In genomic region chr13:67360131-67360744, GRCm38 (mm10) we compare ENCODE assay signal across 7 mouse cellular contexts. TPM values are rescaled to one million over a fixed set of nuclear protein-coding genes. Genes with fewer than 3 reads are reported as not detected.
DNase-seq lines count a peak whose midpoint lies in the region; ATAC-seq and TF ChIP-seq lines count a peak whose summit lies in the region.

TSS of gene Gm28044 (minus strand) at chr13:67360536.
TSS of gene Zfp953 (minus strand) at chr13:67360605.

- intact Hi-C loops in left cerebral cortex, postnatal 4 days (cut with DNase I) = no loop called here

- peak within 1 kb of the TSS; percentile 67 for H3K4me2 ChIP-seq in intestine, postnatal 0 days (replicated peaks; ENCODE audit: low read depth)
- peak within 1 kb of the TSS; percentile 61 for H3K4me2 ChIP-seq in midbrain, embryonic 12.5 days (replicated peaks)

- no peak for TF ChIP-seq POLR2A in small intestine, adult 2 months (IDR thresholded peaks at IDR 0.05; ENCODE audit: low read depth, low read length)

- DNase-seq in adrenal gland, postnatal 10 days = peak; percentile 93
- peak; percentile 79 for DNase-seq in embryonic facial prominence, embryonic 10.5 days (ENCODE audit: low spot score)
- peak; percentile 77 for DNase-seq in gonadal fat pad, adult 2 months (ENCODE audit: low read depth)
- peak; percentile 76 for DNase-seq in left cerebral cortex, postnatal 4 days

- WGBS in embryonic facial prominence, embryonic 10.5 days = under 1% methylated on average over 15 of the region's 15 CpGs
- WGBS in intestine, postnatal 0 days = under 1% methylated on average over 15 of the region's 15 CpGs
- WGBS in midbrain, embryonic 12.5 days = under 1% methylated on average over 15 of the region's 15 CpGs
- 1% methylated on average over 15 of the region's 15 CpGs for WGBS in small intestine, adult 2 months

- H3K27me3 ChIP-seq in embryonic facial prominence, embryonic 10.5 days (replicated peaks; ENCODE audit: low read depth, poor library complexity, severe bottlenecking) = no peaks in the 10 kb centered on the region
- H3K27me3 ChIP-seq in intestine, postnatal 0 days (replicated peaks; ENCODE audit: control insufficient read depth, insufficient read depth, low read length) = no peaks in the 10 kb centered on the region
- H3K27me3 ChIP-seq in midbrain, embryonic 12.5 days = no peaks in the 10 kb centered on the region
- H3K27me3 ChIP-seq in small intestine, adult 2 months (ENCODE audit: control insufficient read depth, insufficient read depth, low read length) = no peaks in the 10 kb centered on the region

- H3K36me3 ChIP-seq in embryonic facial prominence, embryonic 10.5 days (replicated peaks) = no peaks in the 10 kb centered on the region
- H3K36me3 ChIP-seq in intestine, postnatal 0 days (ENCODE audit: control insufficient read depth, insufficient read depth) = no peaks in the 10 kb centered on the region
- no peaks in the 10 kb centered on the region for H3K36me3 ChIP-seq in midbrain, embryonic 12.5 days
- H3K36me3 ChIP-seq in small intestine, adult 2 months (ENCODE audit: control insufficient read depth, insufficient read depth, low read length) = no peaks in the 10 kb centered on the region

- H3K4me3 ChIP-seq in embryonic facial prominence, embryonic 10.5 days = peak within 1 kb of the TSS; percentile 76
- peak within 1 kb of the TSS; percentile 78 for H3K4me3 ChIP-seq in intestine, postnatal 0 days (ENCODE audit: low read depth, low read length)
- peak within 1 kb of the TSS; percentile 76 for H3K4me3 ChIP-seq in midbrain, embryonic 12.5 days
- peak within 1 kb of the TSS; percentile 69 for H3K4me3 ChIP-seq in small intestine, adult 2 months (ENCODE audit: low read depth, low read length)

- peak within 1 kb of the TSS; percentile 55 for H3K9ac ChIP-seq in intestine, postnatal 0 days (ENCODE audit: low read depth, low read length)
- peak within 1 kb of the TSS; percentile 53 for H3K9ac ChIP-seq in midbrain, embryonic 12.5 days (replicated peaks)

- H3K9me3 ChIP-seq in embryonic facial prominence, embryonic 10.5 days = no peaks in the 10 kb centered on the region
- H3K9me3 ChIP-seq in intestine, postnatal 0 days (ENCODE audit: control insufficient read depth) = no peaks in the 10 kb centered on the region
- no peaks in the 10 kb centered on the region for H3K9me3 ChIP-seq in midbrain, embryonic 12.5 days

- peak; percentile 62 for TF ChIP-seq CTCF in intestine, postnatal 0 days (IDR thresholded peaks at IDR 0.05; ENCODE audit: low read depth)
- no peak; the same call in 1 of the 2 replicates for TF ChIP-seq CTCF in small intestine, adult 2 months (IDR thresholded peaks at IDR 0.05; ENCODE audit: extremely low read depth, insufficient read length, insufficient replicate concordance, low read depth, low read length)

- H3K27ac ChIP-seq in embryonic facial prominence, embryonic 10.5 days (replicated peaks) = peak within 1 kb of the TSS; percentile 83
- peak within 1 kb of the TSS; percentile 67 for H3K27ac ChIP-seq in intestine, postnatal 0 days (ENCODE audit: low read depth, low read length)
- H3K27ac ChIP-seq in midbrain, embryonic 12.5 days (replicated peaks) = no peak within 1 kb of the TSS
- peak within 1 kb of the TSS; percentile 52 for H3K27ac ChIP-seq in small intestine, adult 2 months (ENCODE audit: insufficient read depth, low read depth, low read length)

- ATAC-seq in intestine, postnatal 0 days = peak; percentile 96
- ATAC-seq in midbrain, embryonic 12.5 days (ENCODE audit: low FRiP score, low read depth) = peak; percentile 95

- peaks cover 6% of the 10 kb centered on the region; the same call in 1 of the 2 replicates for H3K4me1 ChIP-seq in embryonic facial prominence, embryonic 10.5 days
- H3K4me1 ChIP-seq in intestine, postnatal 0 days (replicated peaks; ENCODE audit: control insufficient read depth, insufficient read depth, low read length) = peaks cover 5% of the 10 kb centered on the region; the same call in 1 of the 2 replicates
- peaks cover 7% of the 10 kb centered on the region; the same call in 1 of the 2 replicates for H3K4me1 ChIP-seq in midbrain, embryonic 12.5 days
- no peaks in the 10 kb centered on the region for H3K4me1 ChIP-seq in small intestine, adult 2 months (ENCODE audit: control insufficient read depth, insufficient read depth, insufficient read length, low read length)

RNA-seq across cellular contexts. Expression of gene Gm28044, which starts in this region (rescaled TPM):
- 1 to 10 TPM in 1 of 2 experiments, not detected in 1; 1.9 TPM for total RNA-seq in adrenal gland, postnatal 10 days (2021)
- polyA plus RNA-seq in embryonic facial prominence, embryonic 10.5 days (2016; fragmentation: Nextera tagmentation; extraction: Ambion mirVana) = 0.52 TPM in 1 of 2 replicates, not detected in the other
- polyA plus RNA-seq in gonadal fat pad, adult 2 months (2012; rRNA removed) = 0.39 and 0.44 TPM in 2 replicates
- 0.26 TPM in 1 of 2 replicates, not detected in the other for polyA plus RNA-seq in intestine, postnatal 0 days (2015; fragmentation: Nextera tagmentation; extraction: Ambion mirVana)
- not detected for total RNA-seq in left cerebral cortex, postnatal 4 days (2021)
- polyA plus RNA-seq in midbrain, embryonic 12.5 days (2016; fragmentation: Nextera tagmentation; extraction: Ambion mirVana) = 0.84 TPM in 1 of 2 replicates, not detected in the other
- not detected in 2 replicates for polyA plus RNA-seq in small intestine, adult 2 months (2012; rRNA removed)

RNA-seq across cellular contexts. Expression of gene Zfp953, which starts in this region (rescaled TPM):
- total RNA-seq in adrenal gland, postnatal 10 days (2021) = 1 to 10 TPM; 2.6 to 2.7 TPM
- 0.79 and 0.92 TPM in 2 replicates for polyA plus RNA-seq in embryonic facial prominence, embryonic 10.5 days (2016; fragmentation: Nextera tagmentation; extraction: Ambion mirVana)
- 0.43 and 0.51 TPM in 2 replicates for polyA plus RNA-seq in gonadal fat pad, adult 2 months (2012; rRNA removed)
- 0.83 and 0.90 TPM in 2 replicates for polyA plus RNA-seq in intestine, postnatal 0 days (2015; fragmentation: Nextera tagmentation; extraction: Ambion mirVana)
- total RNA-seq in left cerebral cortex, postnatal 4 days (2021) = 1 to 10 TPM in 1 of 2 experiments, under 1 TPM in 1; 0.58 to 1.1 TPM
- polyA plus RNA-seq in midbrain, embryonic 12.5 days (2016; fragmentation: Nextera tagmentation; extraction: Ambion mirVana) = 0.94 and 0.98 TPM in 2 replicates
- 0.06 TPM in 1 of 2 replicates, not detected in the other for polyA plus RNA-seq in small intestine, adult 2 months (2012; rRNA removed)

Comparison
In these comparisons a context has a peak if more than half of its experiments do, and no peak if none do; other contexts are left out.
1. Peak in DNase-seq, H3K4me3 ChIP-seq and H3K27ac ChIP-seq in embryonic facial prominence, embryonic 10.5 days; RNA of the genes that start here not detected or under 1 TPM.
2. Peak in DNase-seq in gonadal fat pad, adult 2 months; RNA of the genes that start here not detected or under 1 TPM.
3. Peak in ATAC-seq, H3K4me3 ChIP-seq, H3K27ac ChIP-seq, H3K9ac ChIP-seq and H3K4me2 ChIP-seq in intestine, postnatal 0 days; RNA of the genes that start here not detected or under 1 TPM.
4. Peak in ATAC-seq, H3K4me3 ChIP-seq, H3K9ac ChIP-seq and H3K4me2 ChIP-seq in midbrain, embryonic 12.5 days; RNA of the genes that start here not detected or under 1 TPM.